Mouse (Mus musculus) forebrain, embryonic 11.5 days (tissue): ENCODE data around the gene Ncam1. TPM values are rescaled to one million over a fixed set of nuclear protein-coding genes. Genes with fewer than 3 reads are reported as not detected.

Experiments
- ATAC-seq: fragments of 200-750 bp; cut with Nextera tagmentation; replicated peaks from 2 replicates; pipeline ENCODE4 v1.8.0; 2017; ENCODE audit warnings: moderate TSS enrichment; ENCODE audit not compliant: low FRiP score
- DNase-seq: peaks from one replicate; pipeline ENCODE4 v3.0.0-alpha.2; 2017; ENCODE audit warnings: low spot score
- H3K27ac ChIP-seq: fragments of 300-500 bp; sonication (generic); 2 replicates; pipeline ENCODE4 v1.5.1; 2014; ENCODE audit warnings: low read depth, low read length
- H3K27me3 ChIP-seq: fragments of 300-500 bp; sonication (generic); 2 replicates; pipeline ENCODE4 v1.6.1; 2014; ENCODE audit warnings: mild to moderate bottlenecking, low read length, mixed read lengths; ENCODE audit not compliant: control insufficient read depth, insufficient read depth
- H3K36me3 ChIP-seq: fragments of 300-500 bp; sonication (generic); 2 replicates; pipeline ENCODE4 v1.6.1; 2014; ENCODE audit warnings: mild to moderate bottlenecking, low read length, moderate library complexity, mixed read lengths; ENCODE audit not compliant: control insufficient read depth, insufficient read depth
- H3K4me1 ChIP-seq: fragments of 300-500 bp; sonication (generic); replicated peaks from 2 replicates; pipeline ENCODE4 v1.6.1; 2014; ENCODE audit warnings: low read length, mixed read lengths; ENCODE audit not compliant: control insufficient read depth, insufficient read depth
- H3K4me2 ChIP-seq: fragments of 300-500 bp; sonication (generic); 2 replicates; pipeline ENCODE4 v1.6.1; 2014; ENCODE audit warnings: low read depth, mild to moderate bottlenecking, low read length, moderate library complexity, mixed read lengths; ENCODE audit not compliant: severe bottlenecking
- H3K4me3 ChIP-seq: fragments of 300-500 bp; sonication (generic); 2 replicates; pipeline ENCODE4 v1.5.1; 2014; ENCODE audit warnings: low read depth, low read length
- H3K9ac ChIP-seq: fragments of 300-500 bp; sonication (generic); 2 replicates; pipeline ENCODE4 v1.6.1; 2014; ENCODE audit warnings: low read length
- H3K9me3 ChIP-seq: fragments of 300-500 bp; sonication (generic); 2 replicates; pipeline ENCODE4 v1.6.1; 2016; ENCODE audit warnings: low read length, mixed read lengths; ENCODE audit not compliant: control insufficient read depth
- WGBS: fragments of 180-500 bp; shearing (Covaris S2); extraction: QIAGEN DNeasy Blood & Tissue Kit; methylation state at CpG from one replicate; pipeline ENCODE4 v1.1.7; 2014; 5-methylcytosine and 5-hydroxymethylcytosine counted together
- polyA plus RNA-seq: library from polyadenylated mRNA; unstranded; fragments of >200 nt; fragmentation: Nextera tagmentation; extraction: Ambion mirVana; gene quantifications from 2 replicates; pipeline ENCODE4 v1.2.1, GENCODE M21; 2014

Ncam1 gene
- polyA plus RNA-seq, 1 experiment from 2014 or later = 69.6 TPM

- WGBS = 39% methylated on average over 10 of the region's 10 CpGs
- H3K4me3 ChIP-seq = no peak overlapping the region
- DNase-seq = peak; percentile 66
- no peaks in the 10 kb centered on the region for H3K27me3 ChIP-seq
- peak overlapping the region; percentile 53; the same call in 1 of the 2 replicates for H3K27ac ChIP-seq
- H3K4me1 ChIP-seq = peaks cover 13% of the 10 kb centered on the region
- no peaks in the 10 kb centered on the region for H3K36me3 ChIP-seq
- peak; percentile 83 for ATAC-seq
- no peaks in the 10 kb centered on the region for H3K9me3 ChIP-seq
- H3K9ac ChIP-seq = peak overlapping the region; percentile 30
- H3K4me2 ChIP-seq = 0 out of 2 replicates have a peak overlapping the region, but pooled peaks have one; percentile 0
Observed at GRCm38 (mm10) chr9:49570731-49571694, 227.7 kb downstream of the Ncam1 start.

GRCm38 (mm10) chr9:49570033-49570660, 228.6 kb downstream of the Ncam1 start:
- WGBS = 54% methylated on average over 7 of the region's 7 CpGs
- Histone ChIP-seq H3K27me3 (no peaks in the 10 kb centered on the region), H3K36me3 (no peaks in the 10 kb centered on the region), H3K4me1 (peaks cover 13% of the 10 kb centered on the region), H3K9ac (peak overlapping the region; percentile 30; the same call in 1 of the 2 replicates), H3K27ac (no peak overlapping the region), H3K4me3 (no peak overlapping the region), H3K4me2 (no peak overlapping the region), H3K9me3 (no peaks in the 10 kb centered on the region)
- ATAC-seq (no peak), DNase-seq (no peak)

- Histone ChIP-seq H3K9me3 (no peaks in the 10 kb centered on the region), H3K36me3 (no peaks in the 10 kb centered on the region), H3K4me3 (no peak overlapping the region), H3K4me2 (no peak overlapping the region), H3K9ac (no peak overlapping the region), H3K4me1 (peaks cover 6% of the 10 kb centered on the region), H3K27ac (no peak overlapping the region), H3K27me3 (no peaks in the 10 kb centered on the region)
- WGBS = 89% methylated on average over 2 of the region's 2 CpGs
- ATAC-seq = no peak
- DNase-seq = no peak
Observed at GRCm38 (mm10) chr9:49565846-49566245, 232.9 kb downstream of the Ncam1 start.

GRCm38 (mm10) chr9:49558941-49559340, 239.8 kb downstream of the Ncam1 start:
- Histone ChIP-seq H3K4me3 (no peak overlapping the region), H3K9me3 (no peaks in the 10 kb centered on the region), H3K4me1 (no peaks in the 10 kb centered on the region), H3K4me2 (no peak overlapping the region), H3K27me3 (no peaks in the 10 kb centered on the region), H3K9ac (no peak overlapping the region), H3K27ac (no peak overlapping the region), H3K36me3 (no peaks in the 10 kb centered on the region; the same call in 1 of the 2 replicates)
- no peak for DNase-seq
- no peak for ATAC-seq
- 90% methylated on average over 2 of the region's 2 CpGs for WGBS

- 62% methylated on average over 2 of the region's 2 CpGs for WGBS
Observed at GRCm38 (mm10) chr9:49551353-49551752, 247.4 kb downstream of the Ncam1 start.

GRCm38 (mm10) chr9:49542593-49542992, 256.1 kb downstream of the Ncam1 start:
- no peak for ATAC-seq
- WGBS = 90% methylated on average over 4 of the region's 4 CpGs
- Histone ChIP-seq H3K4me3 (no peak overlapping the region), H3K27me3 (no peaks in the 10 kb centered on the region), H3K9me3 (no peaks in the 10 kb centered on the region), H3K9ac (no peak overlapping the region), H3K4me1 (no peaks in the 10 kb centered on the region; the same call in 1 of the 2 replicates), H3K4me2 (no peak overlapping the region), H3K36me3 (no peaks in the 10 kb centered on the region; the same call in 1 of the 2 replicates), H3K27ac (no peak overlapping the region)
- DNase-seq = no peak

More at GRCm38 (mm10) chr9:49551353-49551752, 247.4 kb downstream of the Ncam1 start:
- Histone ChIP-seq H3K4me3 (no peak overlapping the region), H3K4me2 (no peak overlapping the region), H3K36me3 (no peaks in the 10 kb centered on the region), H3K27ac (no peak overlapping the region), H3K9me3 (no peaks in the 10 kb centered on the region), H3K9ac (no peak overlapping the region), H3K27me3 (no peaks in the 10 kb centered on the region), H3K4me1 (no peaks in the 10 kb centered on the region)
- ATAC-seq = no peak
- no peak for DNase-seq

- ATAC-seq = no peak
- 69% methylated on average over 6 of the region's 6 CpGs for WGBS
- H3K9ac ChIP-seq = no peak overlapping the region
- H3K36me3 ChIP-seq = no peaks in the 10 kb centered on the region
- no peaks in the 10 kb centered on the region for H3K9me3 ChIP-seq
- DNase-seq = no peak
- no peaks in the 10 kb centered on the region for H3K27me3 ChIP-seq
- no peak overlapping the region for H3K4me2 ChIP-seq
- H3K4me1 ChIP-seq = peaks cover 2% of the 10 kb centered on the region; the same call in 1 of the 2 replicates
- no peak overlapping the region for H3K27ac ChIP-seq
- H3K4me3 ChIP-seq = no peak overlapping the region
Observed at GRCm38 (mm10) chr9:49537814-49538213, 260.9 kb downstream of the Ncam1 start.

- ATAC-seq (no peak), DNase-seq (no peak)
- Histone ChIP-seq H3K9ac (no peak overlapping the region), H3K4me3 (no peak overlapping the region), H3K27ac (no peak overlapping the region), H3K9me3 (no peaks in the 10 kb centered on the region), H3K36me3 (no peaks in the 10 kb centered on the region), H3K4me1 (peaks cover 2% of the 10 kb centered on the region; the same call in 1 of the 2 replicates), H3K4me2 (no peak overlapping the region), H3K27me3 (no peaks in the 10 kb centered on the region)
- WGBS = 65% methylated on average over 6 of the region's 6 CpGs
Observed at GRCm38 (mm10) chr9:49536593-49536992, 262.1 kb downstream of the Ncam1 start.
